In the genomic region with DNA sequence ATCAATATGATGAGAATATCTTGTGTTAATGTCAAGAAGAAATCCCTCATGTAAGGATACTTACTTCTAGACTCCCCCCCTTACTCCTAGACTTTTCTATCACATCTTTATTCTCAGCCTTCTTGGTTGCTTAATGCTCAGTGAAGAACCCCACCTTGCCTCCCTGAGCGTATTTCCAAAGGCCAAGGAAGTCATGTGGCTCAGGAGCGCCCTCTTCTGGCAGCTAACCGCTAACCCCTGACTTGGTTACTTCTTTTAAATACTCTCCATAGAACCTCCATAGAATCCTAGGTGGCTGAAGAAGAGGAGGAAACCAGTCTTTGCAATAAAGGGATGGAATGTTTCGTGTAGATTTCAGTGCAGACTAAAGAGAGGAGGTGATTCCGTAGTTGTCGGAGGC, we compare ENCODE assay signal across 9 mouse cellular contexts.
DNase-seq lines count a peak whose midpoint lies in the region; ATAC-seq lines count a peak whose summit lies in the region.
"Had no signal": no experiment of that assay in that cellular context is flagged by ENCODE, and none has a peak within 500 bp of the region (broad histone marks: within the 10 kb centered on the region; RNA-seq: fewer than 3 reads in every experiment).

No protein-coding gene starts in this region.

- ATAC-seq in forebrain, embryonic 15.5 days (replicated peaks) = peak; percentile 18; the same call in 1 of the 2 replicates
- peak; percentile 38; the same call in 1 of the 2 replicates for ATAC-seq in midbrain, embryonic 11.5 days (ENCODE audit: low FRiP score)

- peak; percentile 74 for DNase-seq in heart, adult 11 months
- DNase-seq in heart, postnatal 25 days (ENCODE audit: low spot score) = no peak
- peak; percentile 70 for DNase-seq in c-Kit-positive CD71-positive TER-119-positive erythroid progenitor cells, embryonic 14.5 days (ENCODE audit: low spot score)
- peak; percentile 67 for DNase-seq in hindlimb bud, embryonic 11.5 days (ENCODE audit: extremely low spot score, low read depth, low spot score)
- peak; percentile 17 for DNase-seq in left cerebral cortex, adult 11 months (ENCODE audit: low spot score)
- DNase-seq in midbrain, embryonic 11.5 days (ENCODE audit: low spot score, missing footprints) = peak; percentile 98
- peak; percentile 42 to 72 for DNase-seq in spleen, adult 18-20 months

- no peaks in the 10 kb centered on the region for H3K27me3 ChIP-seq in forebrain, embryonic 15.5 days
- no peaks in the 10 kb centered on the region for H3K27me3 ChIP-seq in midbrain, embryonic 11.5 days (ENCODE audit: control insufficient read depth, insufficient read depth, low read length)

- no peaks in the 10 kb centered on the region for H3K36me3 ChIP-seq in forebrain, embryonic 15.5 days
- no peaks in the 10 kb centered on the region for H3K36me3 ChIP-seq in midbrain, embryonic 11.5 days (ENCODE audit: control insufficient read depth, insufficient read depth, low read length)

- H3K4me3 ChIP-seq in forebrain, embryonic 15.5 days = no peak overlapping the region
- H3K4me3 ChIP-seq in midbrain, embryonic 11.5 days (ENCODE audit: low read depth, low read length) = no peak overlapping the region

- WGBS in forebrain, embryonic 15.5 days = 32% methylated on average over 6 of the region's 6 CpGs
- 33% methylated on average over 6 of the region's 6 CpGs for WGBS in midbrain, embryonic 11.5 days

- intact Hi-C loops in heart, postnatal 25 days (cut with DNase I) = loop anchor here (1.0 to 10.0 kb wide), 2 partner anchors 54 to 223 kb away; no protein-coding TSS in a partner anchor

- no peaks in the 10 kb centered on the region for H3K9me3 ChIP-seq in forebrain, embryonic 15.5 days
- no peaks in the 10 kb centered on the region for H3K9me3 ChIP-seq in midbrain, embryonic 11.5 days (ENCODE audit: control insufficient read depth, low read length)

- no peak overlapping the region for H3K27ac ChIP-seq in forebrain, embryonic 15.5 days (replicated peaks)
- H3K27ac ChIP-seq in midbrain, embryonic 11.5 days (ENCODE audit: low read depth, low read length) = no peak overlapping the region
- H3K27ac ChIP-seq: macrophage had no signal

- no peak overlapping the region for H3K9ac ChIP-seq in forebrain, embryonic 15.5 days (replicated peaks)
- no peak overlapping the region for H3K9ac ChIP-seq in midbrain, embryonic 11.5 days (ENCODE audit: low read length)

- no peak overlapping the region for H3K4me2 ChIP-seq in forebrain, embryonic 15.5 days (replicated peaks)
- no peak overlapping the region for H3K4me2 ChIP-seq in midbrain, embryonic 11.5 days

- peaks cover 29% of the 10 kb centered on the region for H3K4me1 ChIP-seq in forebrain, embryonic 15.5 days
- H3K4me1 ChIP-seq in midbrain, embryonic 11.5 days (ENCODE audit: control insufficient read depth, insufficient read depth, low read length) = no peaks in the 10 kb centered on the region
